Mouse (Mus musculus) bone marrow, adult 2 months (tissue): ENCODE measurements around the gene BC107364.

Source experiments
- CTCF ChIP-seq: fragments of 200-500 bp; IDR thresholded peaks from 2 replicates; pipeline ENCODE4 v1.5.1; 2011; ENCODE audit warnings: low read length, control low read depth; ENCODE audit not compliant: control insufficient read depth, insufficient read depth
- POLR2A ChIP-seq: fragments of 200-500 bp; IDR thresholded peaks from 2 replicates; pipeline ENCODE4 v1.6.1; 2011; ENCODE audit warnings: low read depth, mild to moderate bottlenecking, control low read depth, low read length, borderline replicate concordance; ENCODE audit not compliant: control insufficient read depth

GRCm38 (mm10) chr3:96501391-96502115 is 49.4 kb upstream of the BC107364 start:
- no peak for TF ChIP-seq CTCF
- no peak for TF ChIP-seq POLR2A
